Comparison of ENCODE assay signal across 11 mouse cellular contexts in the genomic region with DNA sequence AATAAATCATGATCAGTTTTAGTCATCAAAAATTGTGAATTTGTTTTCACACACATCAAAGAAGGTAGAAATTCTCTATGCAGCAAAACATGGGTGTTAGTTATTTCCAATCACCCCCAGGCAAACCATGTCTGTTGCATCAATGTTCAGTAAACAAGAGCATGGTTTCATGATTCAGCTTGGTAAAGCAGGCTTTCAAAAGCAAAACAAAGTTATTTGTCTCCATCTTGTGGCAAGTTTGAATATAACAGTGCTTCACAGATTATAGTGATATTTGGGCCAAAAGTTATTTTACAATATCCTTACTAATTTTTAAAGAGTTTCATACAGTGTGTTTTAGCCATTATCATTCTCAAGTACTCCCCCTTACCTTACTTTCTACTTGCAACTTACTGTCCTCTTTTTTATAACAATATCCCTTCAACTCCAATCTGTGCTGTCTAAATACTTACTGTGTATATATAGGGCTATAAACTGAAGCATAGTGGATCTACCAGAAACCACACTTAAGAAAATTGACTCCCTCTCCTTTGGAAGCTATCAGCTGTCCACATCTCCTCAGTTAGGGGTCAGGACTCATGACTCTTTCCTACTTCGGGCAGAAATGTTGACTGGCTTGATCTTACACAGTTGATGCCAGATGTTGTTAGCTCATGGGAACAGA.
DNase-seq lines count a peak whose midpoint lies in the region; ATAC-seq and TF ChIP-seq lines count a peak whose summit lies in the region.
"Had no signal": no experiment of that assay in that cellular context is flagged by ENCODE, and none has a peak within 500 bp of the region (broad histone marks: within the 10 kb centered on the region; RNA-seq: fewer than 3 reads in every experiment).

No protein-coding gene starts in this region.

- POLR2A ChIA-PET in Patski (lab: Charles Lee): no interaction called here

- WGBS in kidney, embryonic 16.5 days: 56% methylated on average over 1 of the region's 1 CpGs

- no peak for ATAC-seq in Patski
- ATAC-seq in kidney, embryonic 16.5 days (ENCODE audit: low FRiP score, low TSS enrichment): no peak

- no peaks in the 10 kb centered on the region for H3K27me3 ChIP-seq in Patski
- H3K27me3 ChIP-seq in kidney, embryonic 16.5 days (ENCODE audit: insufficient read depth, low read length): no peaks in the 10 kb centered on the region
- H3K27me3 ChIP-seq: embryonic facial prominence, embryonic 15.5 days; heart, embryonic 12.5 days had no signal

- H3K27ac ChIP-seq in left cerebral cortex, adult 2 months: no peak overlapping the region
- H3K27ac ChIP-seq in kidney, embryonic 16.5 days (ENCODE audit: low read length): no peak overlapping the region
- H3K27ac ChIP-seq: embryonic facial prominence, embryonic 15.5 days; macrophage had no signal

- H3K4me1 ChIP-seq in kidney, embryonic 16.5 days (ENCODE audit: insufficient read depth, low read length): no peaks in the 10 kb centered on the region
- H3K4me1 ChIP-seq: embryonic facial prominence, embryonic 15.5 days; heart, embryonic 12.5 days had no signal

- intact Hi-C loops in left cerebral cortex, adult 2 months (cut with DNase I): no loop called here

- no peaks in the 10 kb centered on the region for H3K9me3 ChIP-seq in kidney, embryonic 16.5 days (ENCODE audit: low read length)
- H3K9me3 ChIP-seq: embryonic facial prominence, embryonic 15.5 days; heart, embryonic 12.5 days had no signal

- DNase-seq in left cerebral cortex, adult 2 months (ENCODE audit: extremely low spot score in 1 of 2, low spot score in 2 of 2): no peak
- DNase-seq in left cerebral cortex, adult 18-20 months (ENCODE audit: low spot score in 2 of 2): no peak
- no peak for DNase-seq in Patski (ENCODE audit: low read depth, low spot score)
- DNase-seq in forelimb bud, embryonic 11.5 days (ENCODE audit: low read depth, low spot score): peak; percentile 14
- peak; percentile 52 for DNase-seq in retina, postnatal 1 day
- no peak for DNase-seq in urinary bladder, postnatal 14 days (ENCODE audit: low spot score)
- DNase-seq: adrenal gland, postnatal 25 days had no signal

- H3K9ac ChIP-seq in kidney, embryonic 16.5 days (replicated peaks; ENCODE audit: low read length): no peak overlapping the region
- H3K9ac ChIP-seq: embryonic facial prominence, embryonic 15.5 days; heart, embryonic 12.5 days had no signal

- in situ Hi-C loops in Patski (cut with MboI; ENCODE audit: low pct_unique_long_range_greater_than_20kb): no loop called here

- no peak overlapping the region for H3K4me3 ChIP-seq in left cerebral cortex, adult 2 months
- H3K4me3 ChIP-seq in kidney, embryonic 16.5 days (ENCODE audit: low read length): no peak overlapping the region
- H3K4me3 ChIP-seq: embryonic facial prominence, embryonic 15.5 days; heart, embryonic 12.5 days had no signal

- no peak overlapping the region for H3K4me2 ChIP-seq in kidney, embryonic 16.5 days (replicated peaks; ENCODE audit: low read depth, low read length)
- H3K4me2 ChIP-seq: embryonic facial prominence, embryonic 15.5 days; heart, embryonic 12.5 days had no signal

- CTCF ChIA-PET in Patski (lab: Charles Lee): interaction anchor here (0.6 kb wide), 1 partner anchor 14 kb away, joined by 3 read pairs; no protein-coding TSS in a partner anchor

- no peaks in the 10 kb centered on the region for H3K36me3 ChIP-seq in kidney, embryonic 16.5 days (ENCODE audit: insufficient read depth, low read length)
- H3K36me3 ChIP-seq: embryonic facial prominence, embryonic 15.5 days; heart, embryonic 12.5 days had no signal

- peak; percentile 68 for TF ChIP-seq CTCF in left cerebral cortex, adult 2 months (IDR thresholded peaks at IDR 0.05)
- TF ChIP-seq CTCF in Patski (IDR thresholded peaks at IDR 0.05): peak; percentile 28

Comparison
In these comparisons a context has a peak if more than half of its experiments do, and no peak if none do; other contexts are left out.
1. DNase-seq: peak in forelimb bud, embryonic 11.5 days (single experiment) and retina, postnatal 1 day (single experiment); none in left cerebral cortex, adult 2 months (0 of 2), left cerebral cortex, adult 18-20 months (0 of 2), Patski (single experiment) and urinary bladder, postnatal 14 days (single experiment).